Mouse (Mus musculus): Measurements from ENCODE around the gene Slc10a7. TPM values are rescaled to one million over a fixed set of nuclear protein-coding genes. Genes with fewer than 3 reads are reported as not detected.
"Not testable (repeated sequence)": the region's sequence is repeated elsewhere in the genome, so short reads cannot be mapped to it uniquely, and the experiment has no call there.

Slc10a7 gene
- 10 to 100 TPM; 12.6 to 14.7 TPM for polyA plus RNA-seq (2017; shearing (Covaris generic))

GRCm38 (mm10) chr8:78509273-78510031, at the start of gene Slc10a7:
TSS of gene Slc10a7 (plus strand) at chr8:78509346.
- ATAC-seq, result peak; percentile 84

- ATAC-seq, result no peak
These were observed 45.2 kb upstream of the Slc10a7 start for GRCm38 (mm10) chr8:78463941-78464340.

- no peak for ATAC-seq
These were observed 41.3 kb upstream of the Slc10a7 start for GRCm38 (mm10) chr8:78467889-78468288.

- ATAC-seq, result no peak
These were observed 31.9 kb upstream of the Slc10a7 start for GRCm38 (mm10) chr8:78477051-78477829.

GRCm38 (mm10) chr8:78489733-78490132, 19.4 kb upstream of the Slc10a7 start:
- ATAC-seq, result no peak

GRCm38 (mm10) chr8:78493031-78493430, 16.1 kb upstream of the Slc10a7 start:
- ATAC-seq, result no peak

- ATAC-seq, result not testable (repeated sequence)
These were observed 12.9 kb upstream of the Slc10a7 start for GRCm38 (mm10) chr8:78496273-78496672.

GRCm38 (mm10) chr8:78502706-78503105, 6.4 kb upstream of the Slc10a7 start:
- no peak for ATAC-seq

GRCm38 (mm10) chr8:78507979-78508718, 997 bp upstream of the Slc10a7 start:
- ATAC-seq, result peak; percentile 12

GRCm38 (mm10) chr8:78508719-78509272, 350 bp upstream of the Slc10a7 start, which contains the start of gene Rbmxl1:
TSS of gene Rbmxl1 (minus strand) at chr8:78508898.
- ATAC-seq, result peak; percentile 70

- ATAC-seq, result no peak
These were observed 948 bp downstream of the Slc10a7 start for GRCm38 (mm10) chr8:78510094-78510493.

- ATAC-seq, result no peak
These were observed 1.8 kb downstream of the Slc10a7 start for GRCm38 (mm10) chr8:78510926-78511325.

- no peak for ATAC-seq
These were observed 4.0 kb downstream of the Slc10a7 start for GRCm38 (mm10) chr8:78513106-78513505.

GRCm38 (mm10) chr8:78514706-78515105, 5.6 kb downstream of the Slc10a7 start:
- no peak for ATAC-seq

- ATAC-seq, result no peak
These were observed 6.0 kb downstream of the Slc10a7 start for GRCm38 (mm10) chr8:78515132-78515531.

GRCm38 (mm10) chr8:78533981-78534380, 24.8 kb downstream of the Slc10a7 start:
- no peak for ATAC-seq

- ATAC-seq, result no peak
These were observed 27.6 kb downstream of the Slc10a7 start for GRCm38 (mm10) chr8:78536716-78537115.

GRCm38 (mm10) chr8:78537795-78538194, 28.6 kb downstream of the Slc10a7 start:
- no peak for ATAC-seq

GRCm38 (mm10) chr8:78542670-78543069, 33.5 kb downstream of the Slc10a7 start:
- not testable (repeated sequence) for ATAC-seq

- no peak for ATAC-seq
These were observed 34.5 kb downstream of the Slc10a7 start for GRCm38 (mm10) chr8:78543621-78544020.

GRCm38 (mm10) chr8:78544545-78544944, 35.4 kb downstream of the Slc10a7 start:
- ATAC-seq, result no peak

GRCm38 (mm10) chr8:78545153-78545817, 36.1 kb downstream of the Slc10a7 start:
- not testable (repeated sequence) for ATAC-seq

Measured in activated CD4-positive, CD25-positive, alpha-beta regulatory T cell, adult 4 months (primary cell).